14 mouse cellular contexts compared by ENCODE assay signal in the genomic region with DNA sequence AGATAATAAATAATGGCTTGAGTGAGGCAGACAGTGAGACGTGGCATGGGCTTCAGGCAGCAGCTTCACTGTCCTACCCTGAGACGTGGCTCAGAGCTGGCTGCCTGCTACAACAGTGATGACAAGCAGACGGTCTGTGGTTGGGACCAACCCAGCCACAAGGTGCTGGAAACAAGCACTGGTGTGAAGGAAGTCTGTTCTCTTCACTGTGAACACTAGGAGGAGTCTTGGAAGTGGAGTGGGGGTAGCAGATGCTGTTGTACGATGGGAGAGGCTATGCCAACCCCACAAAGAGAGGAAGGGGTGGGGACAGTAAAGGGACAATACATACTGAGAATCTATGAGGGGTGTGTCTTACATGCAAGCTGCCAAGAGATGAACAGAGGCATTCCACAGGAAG. TPM values are rescaled to one million over a fixed set of nuclear protein-coding genes. Genes with fewer than 3 reads are reported as not detected.
DNase-seq lines count a peak whose midpoint lies in the region; ATAC-seq and TF ChIP-seq lines count a peak whose summit lies in the region.
"Had no signal": no experiment of that assay in that cellular context is flagged by ENCODE, and none has a peak within 500 bp of the region (broad histone marks: within the 10 kb centered on the region; RNA-seq: fewer than 3 reads in every experiment).

No protein-coding gene starts in this region.

- no peak overlapping the region for H3K4me3 ChIP-seq in lung, adult 2 months (replicated peaks; ENCODE audit: extremely low read depth, low read depth, low read length)
- H3K4me3 ChIP-seq in midbrain, embryonic 15.5 days = no peak overlapping the region
- H3K4me3 ChIP-seq: embryonic facial prominence, embryonic 13.5 days had no signal

- 35% methylated on average over 4 of the region's 4 CpGs for WGBS in lung, adult 2 months
- WGBS in midbrain, embryonic 15.5 days = 68% methylated on average over 4 of the region's 4 CpGs

- no peaks in the 10 kb centered on the region for H3K27me3 ChIP-seq in midbrain, embryonic 15.5 days (replicated peaks)
- H3K27me3 ChIP-seq: CH12.LX; embryonic facial prominence, embryonic 13.5 days had no signal

- no peak for DNase-seq in frontal cortex, postnatal 25 days (ENCODE audit: low spot score in 2 of 2)
- peak; percentile 69 for DNase-seq in left cerebral cortex, postnatal 4 days
- no peak for DNase-seq in left cerebral cortex, adult 18-20 months (ENCODE audit: low spot score in 2 of 2)
- no peak for DNase-seq in lung, adult 2 months
- peak; percentile 14 for DNase-seq in thymus, postnatal 25 days
- no peak for DNase-seq in adrenal gland, postnatal 14 days
- DNase-seq: cerebellum, adult 11 months; gastrocnemius, postnatal 25 days had no signal

- H3K4me1 ChIP-seq in lung, adult 2 months (ENCODE audit: control insufficient read depth, insufficient read depth, low read length) = peaks cover 39% of the 10 kb centered on the region
- H3K4me1 ChIP-seq in midbrain, embryonic 15.5 days = peaks cover 7% of the 10 kb centered on the region

- no peak overlapping the region for H3K4me2 ChIP-seq in midbrain, embryonic 15.5 days
- H3K4me2 ChIP-seq: embryonic facial prominence, embryonic 13.5 days had no signal

- no peaks in the 10 kb centered on the region for H3K9me3 ChIP-seq in midbrain, embryonic 15.5 days
- H3K9me3 ChIP-seq: embryonic facial prominence, embryonic 13.5 days had no signal

- H3K36me3 ChIP-seq in midbrain, embryonic 15.5 days (replicated peaks) = no peaks in the 10 kb centered on the region
- H3K36me3 ChIP-seq: embryonic facial prominence, embryonic 13.5 days had no signal

- peak; percentile 32; the same call in 1 of the 2 replicates for TF ChIP-seq CTCF in lung, adult 2 months (IDR thresholded peaks at IDR 0.05; ENCODE audit: insufficient read depth, low read length)

- no peak overlapping the region for H3K9ac ChIP-seq in midbrain, embryonic 15.5 days
- H3K9ac ChIP-seq: embryonic facial prominence, embryonic 13.5 days; liver, embryonic 14.5 days had no signal

- peak; percentile 47 for ATAC-seq in frontal cortex, adult (ENCODE audit: low TSS enrichment)
- ATAC-seq in midbrain, embryonic 15.5 days (replicated peaks) = no peak
- ATAC-seq: midbrain, embryonic 16.5 days had no signal

- no peak overlapping the region for H3K27ac ChIP-seq in midbrain, embryonic 15.5 days
- H3K27ac ChIP-seq: liver, embryonic 14.5 days had no signal

- intact Hi-C loops in left cerebral cortex, postnatal 4 days (cut with DNase I) = no loop called here

- TF ChIP-seq POLR2A in lung, adult 2 months (IDR thresholded peaks at IDR 0.05; ENCODE audit: borderline replicate concordance, extremely low read depth, low read depth, low read length) = no peak

RNA-seq across cellular contexts. Expression of a gene that starts 12.0 kb away (rescaled TPM):
- total RNA-seq in left cerebral cortex, postnatal 4 days (2021) = 10 to 100 TPM; 60.5 to 62.5 TPM
- 10 to 100 TPM; 33.3 to 37.5 TPM for total RNA-seq in left cerebral cortex, adult 18-20 months (2021)
- 63.0 and 81.5 TPM in 2 replicates for polyA plus RNA-seq in lung, adult 2 months (2012; rRNA removed)
- polyA plus RNA-seq in midbrain, embryonic 15.5 days (2015; fragmentation: Nextera tagmentation; extraction: Ambion mirVana) = 2.6 and 2.7 TPM in 2 replicates
- 32.1 and 33.3 TPM in 2 replicates for total RNA-seq in adrenal gland, postnatal 14 days (2021)
- total RNA-seq: CH12.LX had no signal

Comparison
In these comparisons a context has a peak if more than half of its experiments do, and no peak if none do; other contexts are left out.
1. DNase-seq: peak in left cerebral cortex, postnatal 4 days (single experiment) and thymus, postnatal 25 days (single experiment); none in frontal cortex, postnatal 25 days (0 of 2), left cerebral cortex, adult 18-20 months (0 of 2), lung, adult 2 months (single experiment) and adrenal gland, postnatal 14 days (single experiment).